Mouse (Mus musculus): ENCODE measurements around the gene Fbxl8.

- no peak for TF ChIP-seq BHLHE40 (IDR thresholded peaks at IDR 0.05; ENCODE audit: low read depth, low read length)
- TF ChIP-seq RCOR1 (conservative IDR thresholded peaks at IDR 0.05; ENCODE audit: low read depth, low read length): no peak
- no peak for TF ChIP-seq SMC3 (IDR thresholded peaks at IDR 0.05; ENCODE audit: low read depth, low read length)
- no peak for TF ChIP-seq CTCF (conservative IDR thresholded peaks at IDR 0.05 in 1 of 2, IDR thresholded peaks at IDR 0.05 in 1 of 2; ENCODE audit: low read depth in 2 of 2, low read length in 2 of 2)
- TF ChIP-seq POLR2A (IDR thresholded peaks at IDR 0.05; ENCODE audit: low read depth, low read length): no peak
- TF ChIP-seq NELFE (IDR thresholded peaks at IDR 0.05; ENCODE audit: low read depth, low read length): no peak
- no peak for TF ChIP-seq CHD1 (IDR thresholded peaks at IDR 0.05; ENCODE audit: low read depth, low read length)
- TF ChIP-seq MAZ (IDR thresholded peaks at IDR 0.05; ENCODE audit: low read depth, low read length): no peak
These were observed 40.6 kb upstream of the Fbxl8 start for GRCm38 (mm10) chr8:105223850-105224249.

Data from CH12.LX (cell line).